Mouse (Mus musculus) liver, embryonic 14.5 days (tissue): ENCODE data around the gene Adssl1. TPM values are rescaled to one million over a fixed set of nuclear protein-coding genes. Genes with fewer than 3 reads are reported as not detected.

ENCODE experiments used
- ATAC-seq: fragments of 200-750 bp; cut with Nextera tagmentation; 2 replicates; pipeline ENCODE4 v1.8.0; 2017; ENCODE audit warnings: moderate number of reproducible peaks, mild to moderate bottlenecking, moderate library complexity; ENCODE audit not compliant: insufficient read depth
- DNase-seq, 3 experiments: peaks; one replicate each; pipeline ENCODE4 v3.0.0-alpha.2; 2012 to 2013; ENCODE audit warnings: low read depth in 3 of 3, low spot score in 3 of 3
- H3K27ac ChIP-seq: fragments of 300-500 bp; sonication (generic); 2 replicates; pipeline ENCODE4 v1.5.1; 2014; ENCODE audit warnings: moderate library complexity, mild to moderate bottlenecking, control low read depth, inconsistent platforms
- H3K27me3 ChIP-seq: fragments of 300-500 bp; sonication (generic); 2 replicates; pipeline ENCODE4 v1.6.1; 2014; ENCODE audit warnings: mild to moderate bottlenecking, low read length, moderate library complexity; ENCODE audit not compliant: control insufficient read depth, insufficient read depth
- H3K36me3 ChIP-seq: fragments of 300-500 bp; sonication (generic); replicated peaks from 2 replicates; pipeline ENCODE4 v1.6.1; 2014; ENCODE audit warnings: low read depth; ENCODE audit not compliant: control insufficient read depth, insufficient read depth
- H3K4me1 ChIP-seq, 2 experiments: fragments of 200-500 bp in 1 of 2; fragments of 300-500 bp in 1 of 2; sonication (generic) in 1 of 2; replicated peaks; 2 replicates each; pipeline ENCODE4 v1.6.1; 2012 to 2014; ENCODE audit warnings: antibody characterized with exemption in 1 of 2, inconsistent platforms in 1 of 2, low read length in 1 of 2; ENCODE audit not compliant: control insufficient read depth in 2 of 2, insufficient read depth in 2 of 2
- H3K4me2 ChIP-seq: fragments of 300-500 bp; sonication (generic); 2 replicates; pipeline ENCODE4 v1.6.1; 2014; ENCODE audit warnings: low read depth, mild to moderate bottlenecking, control low read depth, moderate library complexity
- H3K4me3 ChIP-seq, 2 experiments: fragments of 200-500 bp in 1 of 2; fragments of 300-500 bp in 1 of 2; sonication (generic) in 1 of 2; 2 replicates each; pipeline ENCODE4 v1.5.1; 2012 to 2014; ENCODE audit warnings: low read depth in 2 of 2, low read length in 2 of 2, mild to moderate bottlenecking in 2 of 2, control low read depth in 1 of 2, inconsistent platforms in 1 of 2, moderate library complexity in 1 of 2; ENCODE audit not compliant: insufficient read depth in 1 of 2
- H3K9ac ChIP-seq: fragments of 300-500 bp; sonication (generic); replicated peaks from 2 replicates; pipeline ENCODE4 v1.6.1; 2014; ENCODE audit warnings: mild to moderate bottlenecking, control low read depth, moderate library complexity
- H3K9me3 ChIP-seq: fragments of 300-500 bp; sonication (generic); 2 replicates; pipeline ENCODE4 v1.6.1; 2016; ENCODE audit warnings: low read length, mixed read lengths; ENCODE audit not compliant: control insufficient read depth
- CTCF ChIP-seq: IDR thresholded peaks from 2 replicates; pipeline ENCODE4 v1.5.1; 2016; ENCODE audit warnings: antibody characterized with exemption, low read depth, control low read depth
- EP300 ChIP-seq: IDR thresholded peaks from 2 replicates; pipeline ENCODE4 v1.6.1; 2016; ENCODE audit warnings: antibody characterized with exemption, low read depth
- WGBS: fragments of 180-500 bp; shearing (Covaris S2); extraction: QIAGEN DNeasy Blood & Tissue Kit; methylation state at CpG from one replicate; pipeline ENCODE4 v1.1.7; 2014; ENCODE audit not compliant: insufficient replicate concordance; 5-methylcytosine and 5-hydroxymethylcytosine counted together
- polyA plus RNA-seq, 2 experiments: library from polyadenylated mRNA; depleted of rRNA in 1 of 2; stranded (reverse) in 1 of 2; unstranded in 1 of 2; fragments of >200 nt; fragmentation: Nextera tagmentation in 1 of 2; extraction: Ambion mirVana in 1 of 2; gene quantifications; 2 replicates each; pipeline versions ENCODE4 v1.2.1 to v1.2.3; 2012 to 2014

Adssl1 gene
- polyA plus RNA-seq, 2 experiments: 5.4 to 8.5 TPM

DNA sequence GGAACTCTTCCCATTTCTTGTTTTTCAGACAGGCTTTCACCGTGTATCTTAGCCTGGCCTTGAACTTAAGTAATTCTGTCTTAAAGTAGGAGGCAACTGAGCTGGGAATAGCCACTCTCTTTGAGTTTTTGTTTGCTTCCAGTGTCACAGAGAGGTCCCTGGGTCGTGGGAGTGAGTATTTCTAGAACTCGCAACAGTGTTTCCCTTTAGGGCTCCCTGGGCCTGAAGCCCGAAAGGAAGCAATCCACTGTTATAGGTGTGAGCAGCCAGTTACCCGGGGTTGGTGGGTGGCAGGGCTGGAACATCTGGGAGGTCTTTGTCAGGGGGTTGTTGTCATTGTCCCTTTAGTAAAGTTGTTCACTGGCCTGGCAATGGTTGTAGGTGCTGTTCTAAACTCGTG is 26.3 kb downstream of the Adssl1 start:
- peak overlapping the region; percentile 89 for H3K9ac ChIP-seq
- H3K4me3 ChIP-seq: peak overlapping the region; percentile 77 to 95
- 48% methylated on average over 6 of the region's 6 CpGs for WGBS

DNA sequence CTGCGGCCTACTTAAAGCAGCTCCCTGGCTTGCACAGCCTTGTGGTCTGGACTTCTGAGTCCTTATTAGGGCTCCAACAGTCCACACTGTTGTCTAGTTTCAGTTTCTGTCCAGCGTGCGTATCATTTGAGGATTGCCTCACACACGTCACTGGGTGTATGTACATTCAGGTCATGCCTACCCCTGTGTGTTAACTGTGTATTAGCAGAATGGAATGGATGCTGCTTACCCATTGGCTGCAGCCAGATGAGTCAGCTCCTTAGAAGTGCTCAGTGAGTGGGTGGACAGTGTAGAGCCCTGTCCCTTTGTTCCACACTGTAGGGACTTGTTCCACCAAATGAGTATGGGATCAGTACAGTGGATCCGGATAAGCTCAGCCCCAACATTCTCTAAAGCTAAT is 28.2 kb downstream of the Adssl1 start:
- H3K36me3 ChIP-seq: peaks cover 13% of the 10 kb centered on the region
- peaks cover 4 to 15% of the 10 kb centered on the region in 2 experiments for H3K4me1 ChIP-seq
- DNase-seq (no peak), ATAC-seq (no peak)
- TF ChIP-seq CTCF (no peak), EP300 (no peak)
- no peak overlapping the region for H3K9ac ChIP-seq
- H3K27ac ChIP-seq: no peak overlapping the region
- WGBS: 84% methylated on average over 5 of the region's 5 CpGs
- no peak overlapping the region for H3K4me3 ChIP-seq
- no peaks in the 10 kb centered on the region for H3K9me3 ChIP-seq
- H3K4me2 ChIP-seq: no peak overlapping the region
- H3K27me3 ChIP-seq: no peaks in the 10 kb centered on the region

More for the DNA sequence above, 26.3 kb downstream of the Adssl1 start:
- Histone ChIP-seq H3K4me2 (peak overlapping the region; percentile 98), H3K9me3 (no peaks in the 10 kb centered on the region), H3K36me3 (peaks cover 13% of the 10 kb centered on the region), H3K27me3 (no peaks in the 10 kb centered on the region), H3K4me1 (peaks cover 4 to 15% of the 10 kb centered on the region in 2 experiments), H3K27ac (no peak overlapping the region)
- DNase-seq (no peak), ATAC-seq (no peak)
- TF ChIP-seq EP300: no peak

DNA sequence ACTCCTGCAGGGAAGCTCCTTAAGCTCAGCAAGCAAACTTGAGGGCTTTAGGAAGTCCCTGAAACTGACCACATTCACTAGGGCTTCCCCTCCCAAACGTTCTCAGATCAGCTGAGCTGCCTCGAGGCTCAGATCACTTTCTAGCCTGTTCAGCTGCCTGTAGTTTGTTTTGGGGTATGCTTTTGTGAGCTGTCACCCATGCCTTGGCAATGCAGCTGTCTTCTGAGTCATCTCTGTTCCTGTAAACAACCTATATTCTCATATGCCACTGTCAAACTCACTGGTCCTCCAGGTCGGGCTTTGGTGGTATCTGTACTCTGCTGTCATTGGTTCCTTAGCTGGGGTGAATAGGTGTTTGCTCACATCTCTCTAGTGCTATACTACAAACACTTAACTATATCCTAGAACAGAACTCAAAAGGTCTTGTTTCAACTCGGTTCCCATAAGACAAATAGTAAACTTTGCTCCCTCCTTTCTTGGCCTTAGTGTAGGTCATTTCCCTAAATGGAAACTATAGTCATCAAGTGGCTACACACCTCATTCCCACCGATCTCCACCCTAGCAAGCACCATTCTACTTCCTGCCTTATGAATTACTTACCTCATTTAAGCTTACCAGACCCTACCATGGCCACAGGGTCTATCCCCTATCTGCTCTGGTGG is 32.1 kb downstream of the Adssl1 start:
- Histone ChIP-seq H3K36me3 (peaks cover 26% of the 10 kb centered on the region), H3K27me3 (no peaks in the 10 kb centered on the region), H3K4me3 (no peak overlapping the region), H3K27ac (no peak overlapping the region), H3K4me2 (no peak overlapping the region), H3K4me1 (no peaks in the 10 kb centered on the region), H3K9me3 (no peaks in the 10 kb centered on the region), H3K9ac (no peak overlapping the region)
- DNase-seq (no peak), ATAC-seq (no peak)
- WGBS: 64% methylated on average over 5 of the region's 5 CpGs
- no peak for TF ChIP-seq CTCF
- no peak for TF ChIP-seq EP300

DNA sequence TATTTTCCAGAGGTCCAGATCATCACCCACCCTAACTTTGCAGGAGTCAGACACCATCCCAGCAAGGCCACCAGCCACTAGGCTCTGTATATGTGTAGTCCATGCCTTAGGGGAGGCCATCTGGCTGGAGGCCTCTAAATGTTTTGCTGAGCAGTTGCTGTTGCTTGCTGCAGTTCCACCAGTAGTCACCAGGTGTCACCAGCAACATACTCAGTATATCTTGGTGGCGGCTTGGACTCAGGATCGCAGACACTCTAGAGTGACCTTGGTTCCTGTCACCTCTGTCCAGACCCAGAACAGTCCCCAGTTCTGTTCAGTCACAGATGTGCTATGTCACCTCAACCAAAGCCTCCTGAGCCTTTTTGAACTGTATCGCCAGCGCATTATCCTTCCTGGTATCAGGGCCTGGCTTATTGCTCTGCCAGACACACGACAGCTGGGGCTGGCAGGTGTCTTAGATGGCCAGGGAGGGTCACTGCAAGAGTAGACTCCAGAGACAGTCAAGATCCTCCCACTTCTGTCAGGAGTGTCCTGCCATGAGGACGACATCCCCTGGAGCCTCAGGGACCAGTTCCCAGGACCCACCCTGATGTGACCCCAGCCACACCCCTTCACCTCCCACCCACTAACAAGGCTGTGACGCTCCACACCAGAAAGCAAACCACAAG is 33.4 kb downstream of the Adssl1 start:
- no peaks in the 10 kb centered on the region for H3K4me1 ChIP-seq
- no peak overlapping the region for H3K4me2 ChIP-seq
- 55% methylated on average over 7 of the region's 7 CpGs for WGBS
- H3K36me3 ChIP-seq: peaks cover 30% of the 10 kb centered on the region
- DNase-seq: peak; percentile 59 to 65 (median 61)
- H3K27ac ChIP-seq: no peak overlapping the region
- H3K4me3 ChIP-seq: no peak overlapping the region
- ATAC-seq: peak; percentile 57
- no peak overlapping the region for H3K9ac ChIP-seq
- peak; percentile 96 for TF ChIP-seq CTCF
- TF ChIP-seq EP300: no peak
- no peaks in the 10 kb centered on the region for H3K9me3 ChIP-seq
- H3K27me3 ChIP-seq: no peaks in the 10 kb centered on the region

DNA sequence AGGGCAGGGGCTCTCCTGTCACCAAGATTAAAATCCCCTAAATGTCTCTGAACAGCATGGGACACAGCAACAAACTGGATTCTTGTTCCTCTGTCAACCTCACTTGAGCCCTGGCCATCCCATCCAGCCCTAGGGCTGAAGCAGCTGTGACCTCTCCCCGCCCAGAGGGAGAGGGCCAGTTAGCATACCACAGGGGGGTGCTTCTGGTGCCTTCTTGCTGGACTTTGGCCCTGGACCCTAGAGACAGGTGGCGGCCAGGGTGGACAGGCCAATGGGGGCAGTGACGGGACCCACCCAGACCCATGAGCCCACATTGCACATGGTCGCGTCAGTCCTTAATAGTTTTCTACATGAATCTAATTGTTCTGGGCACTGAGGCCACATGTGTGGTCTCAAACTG is 34.2 kb downstream of the Adssl1 start:
- 80% methylated on average over 5 of the region's 5 CpGs for WGBS
- TF ChIP-seq EP300 (no peak), CTCF (no peak)

More for the DNA sequence above, 34.2 kb downstream of the Adssl1 start:
- H3K9me3 ChIP-seq: no peaks in the 10 kb centered on the region
- H3K4me1 ChIP-seq: no peaks in the 10 kb centered on the region
- no peak overlapping the region for H3K4me3 ChIP-seq
- ATAC-seq (no peak), DNase-seq (no peak)
- peaks cover 36% of the 10 kb centered on the region for H3K36me3 ChIP-seq
- no peak overlapping the region for H3K4me2 ChIP-seq
- no peak overlapping the region for H3K9ac ChIP-seq
- H3K27me3 ChIP-seq: no peaks in the 10 kb centered on the region
- H3K27ac ChIP-seq: no peak overlapping the region
